ENCODE assay signal across 10 mouse cellular contexts in the genomic region with DNA sequence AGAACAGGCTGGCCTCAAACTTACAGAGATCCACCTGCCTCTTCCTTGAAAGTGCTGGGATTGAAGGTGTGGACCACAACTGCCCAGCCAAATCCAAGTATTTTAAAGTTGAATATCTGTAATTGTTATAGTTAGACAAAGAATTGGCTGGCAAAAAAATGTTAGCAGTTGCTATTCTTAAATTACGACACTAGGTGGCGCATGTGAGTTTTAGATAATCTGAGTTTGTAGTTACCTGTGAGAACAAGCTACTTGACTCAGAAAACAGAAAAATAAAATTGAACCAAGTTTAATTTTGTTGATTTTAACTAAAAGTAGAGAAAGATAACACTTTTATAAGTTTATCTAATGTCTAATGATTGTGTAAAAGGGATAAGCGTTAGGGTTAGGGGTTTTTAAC.
DNase-seq lines count a peak whose midpoint lies in the region; ATAC-seq and TF ChIP-seq lines count a peak whose summit lies in the region.
"Had no signal": no experiment of that assay in that cellular context is flagged by ENCODE, and none has a peak within 500 bp of the region (broad histone marks: within the 10 kb centered on the region; RNA-seq: fewer than 3 reads in every experiment).

No protein-coding gene starts in this region.

- H3K27ac ChIP-seq in cerebellum, adult 2 months (ENCODE audit: insufficient read depth, low read length): no peak overlapping the region
- H3K27ac ChIP-seq in kidney, embryonic 15.5 days: no peak overlapping the region
- no peak overlapping the region for H3K27ac ChIP-seq in limb, embryonic 14.5 days (replicated peaks; ENCODE audit: low read depth, low read length)
- H3K27ac ChIP-seq: liver, embryonic 13.5 days; stomach, embryonic 15.5 days had no signal

- no peaks in the 10 kb centered on the region for H3K4me1 ChIP-seq in cerebellum, adult 2 months (ENCODE audit: control insufficient read depth, insufficient read depth, low read length)
- H3K4me1 ChIP-seq in kidney, embryonic 15.5 days: no peaks in the 10 kb centered on the region
- no peaks in the 10 kb centered on the region for H3K4me1 ChIP-seq in G1E (ENCODE audit: insufficient read depth, low read depth, low read length)
- no peaks in the 10 kb centered on the region for H3K4me1 ChIP-seq in limb, embryonic 14.5 days (ENCODE audit: control insufficient read depth, insufficient read depth, low read length)
- H3K4me1 ChIP-seq: liver, embryonic 13.5 days; stomach, embryonic 15.5 days had no signal

- TF ChIP-seq CTCF in cerebellum, adult 2 months (IDR thresholded peaks at IDR 0.05; ENCODE audit: borderline replicate concordance, insufficient read depth, low read depth, low read length): peak; percentile 23; the same call in 1 of the 2 replicates
- TF ChIP-seq CTCF in G1E (IDR thresholded peaks at IDR 0.05; ENCODE audit: low read depth, low read length): peak; percentile 43

- no peaks in the 10 kb centered on the region for H3K36me3 ChIP-seq in kidney, embryonic 15.5 days
- H3K36me3 ChIP-seq in G1E (replicated peaks): no peaks in the 10 kb centered on the region
- no peaks in the 10 kb centered on the region for H3K36me3 ChIP-seq in limb, embryonic 14.5 days (ENCODE audit: control insufficient read depth, insufficient read depth, low read length)
- H3K36me3 ChIP-seq: liver, embryonic 13.5 days; stomach, embryonic 15.5 days had no signal

- DNase-seq in cerebellum, adult 2 months: peak in 1 of 2 experiments; percentile 7
- no peak for DNase-seq in cerebellum, adult 11 months
- peak; percentile 9 for DNase-seq in kidney, postnatal 14 days
- no peak for DNase-seq in G1E (ENCODE audit: low spot score)
- DNase-seq in limb, embryonic 14.5 days (ENCODE audit: low spot score): peak; percentile 66
- no peak for DNase-seq in left cerebral cortex, postnatal 4 days
- no peak for DNase-seq in layer of hippocampus, adult 11-12 months (ENCODE audit: low spot score)
- DNase-seq: liver, embryonic 13.5 days had no signal

- H3K4me2 ChIP-seq in kidney, embryonic 15.5 days: no peak overlapping the region
- no peak overlapping the region for H3K4me2 ChIP-seq in limb, embryonic 14.5 days (replicated peaks; ENCODE audit: low read depth, low read length, severe bottlenecking)
- H3K4me2 ChIP-seq: liver, embryonic 13.5 days; stomach, embryonic 15.5 days had no signal

- H3K4me3 ChIP-seq in cerebellum, adult 2 months (replicated peaks; ENCODE audit: insufficient read depth, low read depth, low read length): no peak overlapping the region
- H3K4me3 ChIP-seq in kidney, embryonic 15.5 days (replicated peaks): no peak overlapping the region
- no peak overlapping the region for H3K4me3 ChIP-seq in G1E (ENCODE audit: low read depth, low read length)
- no peak overlapping the region for H3K4me3 ChIP-seq in limb, embryonic 14.5 days (replicated peaks; ENCODE audit: low read length)
- H3K4me3 ChIP-seq: liver, embryonic 13.5 days; stomach, embryonic 15.5 days had no signal

- H3K9me3 ChIP-seq in kidney, embryonic 15.5 days (replicated peaks): no peaks in the 10 kb centered on the region
- no peaks in the 10 kb centered on the region for H3K9me3 ChIP-seq in G1E (replicated peaks)
- no peaks in the 10 kb centered on the region for H3K9me3 ChIP-seq in limb, embryonic 14.5 days (ENCODE audit: control insufficient read depth, low read length)
- H3K9me3 ChIP-seq: liver, embryonic 13.5 days; stomach, embryonic 15.5 days had no signal

- TF ChIP-seq POLR2A in cerebellum, adult 2 months (IDR thresholded peaks at IDR 0.05; ENCODE audit: borderline replicate concordance, insufficient read depth, low read length): no peak
- TF ChIP-seq POLR2A in limb, embryonic 14.5 days (IDR thresholded peaks at IDR 0.05; ENCODE audit: borderline replicate concordance, extremely low read depth, insufficient read depth, insufficient read length): no peak

- no peak for ATAC-seq in kidney, embryonic 15.5 days (replicated peaks; ENCODE audit: low FRiP score)
- no peak for ATAC-seq in G1E (ENCODE audit: extremely low read depth, insufficient number of reproducible peaks, low FRiP score, poor library complexity, severe bottlenecking)
- ATAC-seq in limb, embryonic 14.5 days (ENCODE audit: low FRiP score, low read depth): no peak

- 16% methylated on average over 3 of the region's 3 CpGs for WGBS in cerebellum, adult 2 months
- 9% methylated on average over 3 of the region's 3 CpGs for WGBS in kidney, embryonic 15.5 days
- WGBS in limb, embryonic 14.5 days: 8% methylated on average over 3 of the region's 3 CpGs

- intact Hi-C loops in left cerebral cortex, postnatal 4 days (cut with DNase I): loop anchor here (5.0 to 10.0 kb wide), 2 partner anchors 99 to 272 kb away; no protein-coding TSS in a partner anchor

- no peaks in the 10 kb centered on the region for H3K27me3 ChIP-seq in cerebellum, adult 2 months (ENCODE audit: control insufficient read depth, insufficient read depth, low read length)
- peaks cover 8% of the 10 kb centered on the region; the same call in 1 of the 2 replicates for H3K27me3 ChIP-seq in kidney, embryonic 15.5 days
- H3K27me3 ChIP-seq in G1E (ENCODE audit: insufficient read depth, low read length): no peaks in the 10 kb centered on the region
- no peaks in the 10 kb centered on the region for H3K27me3 ChIP-seq in limb, embryonic 14.5 days (ENCODE audit: control insufficient read depth, insufficient read depth, low read length)

- no peak overlapping the region for H3K9ac ChIP-seq in kidney, embryonic 15.5 days
- no peak overlapping the region for H3K9ac ChIP-seq in limb, embryonic 14.5 days (ENCODE audit: low read depth, low read length, severe bottlenecking)
- H3K9ac ChIP-seq: liver, embryonic 13.5 days; stomach, embryonic 15.5 days had no signal

Comparison
In these comparisons a context has a peak if more than half of its experiments do, and no peak if none do; other contexts are left out.
1. DNase-seq: peak in kidney, postnatal 14 days (single experiment) and limb, embryonic 14.5 days (single experiment); none in cerebellum, adult 11 months (single experiment), G1E (single experiment), left cerebral cortex, postnatal 4 days (single experiment) and layer of hippocampus, adult 11-12 months (single experiment).